ENCODE assay signal across 8 mouse cellular contexts in genomic region chr15:85867696-85868095, GRCm38 (mm10). TPM values are rescaled to one million over a fixed set of nuclear protein-coding genes. Genes with fewer than 3 reads are reported as not detected.
DNase-seq lines count a peak whose midpoint lies in the region; ATAC-seq and TF ChIP-seq lines count a peak whose summit lies in the region.

No protein-coding gene starts in this region.

- no peak overlapping the region for H3K27ac ChIP-seq in kidney, adult 2 months (ENCODE audit: insufficient read depth, low read depth, low read length)
- H3K27ac ChIP-seq in limb, embryonic 12.5 days: no peak overlapping the region
- no peak overlapping the region for H3K27ac ChIP-seq in testis, adult 2 months (ENCODE audit: control insufficient read depth, insufficient read depth, low read depth, low read length)

- ATAC-seq in limb, embryonic 12.5 days (ENCODE audit: insufficient number of reproducible peaks, insufficient read depth, low FRiP score, low TSS enrichment, low read depth): no peak
- ATAC-seq in neutrophil, adult 5-6 weeks (ENCODE audit: extremely low read depth, insufficient number of reproducible peaks, low FRiP score, poor library complexity, severe bottlenecking): peak; percentile 72

- no peaks in the 10 kb centered on the region for H3K36me3 ChIP-seq in kidney, adult 2 months (ENCODE audit: control insufficient read depth, insufficient read depth, low read length)
- peaks cover 99% of the 10 kb centered on the region for H3K36me3 ChIP-seq in limb, embryonic 12.5 days
- H3K36me3 ChIP-seq in testis, adult 2 months (ENCODE audit: control insufficient read depth, insufficient read depth, low read length): peaks cover 4% of the 10 kb centered on the region

- H3K4me1 ChIP-seq in kidney, adult 2 months (ENCODE audit: control insufficient read depth, insufficient read depth, low read length): no peaks in the 10 kb centered on the region
- H3K4me1 ChIP-seq in limb, embryonic 12.5 days (replicated peaks): no peaks in the 10 kb centered on the region
- H3K4me1 ChIP-seq in testis, adult 2 months (ENCODE audit: control insufficient read depth, insufficient read depth, low read length): no peaks in the 10 kb centered on the region; the same call in 1 of the 2 replicates

- H3K9me3 ChIP-seq in limb, embryonic 12.5 days: no peaks in the 10 kb centered on the region

- no peaks in the 10 kb centered on the region for H3K27me3 ChIP-seq in kidney, adult 2 months (replicated peaks; ENCODE audit: control insufficient read depth, insufficient read depth, low read length)
- H3K27me3 ChIP-seq in limb, embryonic 12.5 days: no peaks in the 10 kb centered on the region
- H3K27me3 ChIP-seq in testis, adult 2 months (ENCODE audit: control insufficient read depth, insufficient read depth, low read length): no peaks in the 10 kb centered on the region

- TF ChIP-seq CTCF in kidney, adult 2 months (conservative IDR thresholded peaks at IDR 0.05; ENCODE audit: insufficient read depth, insufficient read length, low read depth, low read length): peak; percentile 96
- TF ChIP-seq CTCF in testis, adult 2 months (IDR thresholded peaks at IDR 0.05; ENCODE audit: control insufficient read depth, insufficient read depth, insufficient replicate concordance, low read depth, low read length): peak; percentile 85

- no peak overlapping the region for H3K4me3 ChIP-seq in kidney, adult 2 months (ENCODE audit: insufficient read depth, low read depth, low read length)
- H3K4me3 ChIP-seq in limb, embryonic 12.5 days (replicated peaks): no peak overlapping the region
- H3K4me3 ChIP-seq in testis, adult 2 months (ENCODE audit: control insufficient read depth, low read depth, low read length): no peak overlapping the region

- 0 out of 2 replicates have a peak overlapping the region, but pooled peaks have one; percentile 23 for H3K9ac ChIP-seq in limb, embryonic 12.5 days (replicated peaks)

- WGBS in kidney, adult 2 months: 44% methylated on average over 6 of the region's 6 CpGs
- WGBS in limb, embryonic 12.5 days: 54% methylated on average over 6 of the region's 6 CpGs

- no peak for TF ChIP-seq POLR2A in kidney, adult 2 months (IDR thresholded peaks at IDR 0.05; ENCODE audit: low read depth, low read length)
- no peak for TF ChIP-seq POLR2A in testis, adult 2 months (IDR thresholded peaks at IDR 0.05; ENCODE audit: control insufficient read depth, low read depth, low read length)

- H3K4me2 ChIP-seq in limb, embryonic 12.5 days: no peak overlapping the region

- peak; percentile 43 to 48 for DNase-seq in urinary bladder, adult 18-20 months (ENCODE audit: low spot score in 2 of 2)
- no peak for DNase-seq in urinary bladder, postnatal 10 days (ENCODE audit: low spot score)
- peak; percentile 82 for DNase-seq in cerebellum, adult 9-10 months
- peak; percentile 55 to 90 for DNase-seq in frontal cortex, adult 2 months (ENCODE audit: extremely low spot score in 1 of 2, low spot score in 1 of 2)
- peak; percentile 82 for DNase-seq in kidney, adult 2 months

RNA-seq across cellular contexts. Expression of gene Gtse1, which starts 8.2 kb away (rescaled TPM):
- 0.78 and 0.95 TPM in 2 replicates for polyA plus RNA-seq in frontal cortex, adult 2 months (2012; rRNA removed)
- polyA plus RNA-seq in kidney, adult 2 months (2012; rRNA removed): 0.74 and 0.98 TPM in 2 replicates
- polyA plus RNA-seq in limb, embryonic 12.5 days (2016; fragmentation: Nextera tagmentation; extraction: Ambion mirVana): 35.9 and 36.1 TPM in 2 replicates
- total RNA-seq in neutrophil, adult 5-6 weeks (2017): 0.35 and 0.86 TPM in 2 replicates
- polyA plus RNA-seq in testis, adult 2 months (2012; rRNA removed): 9.5 and 9.9 TPM in 2 replicates

RNA-seq across cellular contexts. Expression of gene Trmu, which starts 11.4 kb away (rescaled TPM):
- polyA plus RNA-seq in frontal cortex, adult 2 months (2012; rRNA removed): 54.8 and 62.9 TPM in 2 replicates
- polyA plus RNA-seq in kidney, adult 2 months (2012; rRNA removed): 29.2 and 31.7 TPM in 2 replicates
- polyA plus RNA-seq in limb, embryonic 12.5 days (2016; fragmentation: Nextera tagmentation; extraction: Ambion mirVana): 46.7 and 51.7 TPM in 2 replicates
- total RNA-seq in neutrophil, adult 5-6 weeks (2017): 32.9 and 56.7 TPM in 2 replicates
- 20.1 TPM in 2 replicates for polyA plus RNA-seq in testis, adult 2 months (2012; rRNA removed)

RNA-seq across cellular contexts. Expression of gene Ttc38, which starts 35.6 kb away (rescaled TPM):
- 5.2 and 6.2 TPM in 2 replicates for polyA plus RNA-seq in frontal cortex, adult 2 months (2012; rRNA removed)
- polyA plus RNA-seq in kidney, adult 2 months (2012; rRNA removed): 17.1 and 19.3 TPM in 2 replicates
- polyA plus RNA-seq in limb, embryonic 12.5 days (2016; fragmentation: Nextera tagmentation; extraction: Ambion mirVana): 4.9 and 5.3 TPM in 2 replicates
- 8.2 and 9.0 TPM in 2 replicates for total RNA-seq in neutrophil, adult 5-6 weeks (2017)
- polyA plus RNA-seq in testis, adult 2 months (2012; rRNA removed): 1.6 and 1.9 TPM in 2 replicates

RNA-seq across cellular contexts. Expression of gene Pkdrej, which starts 46.2 kb away (rescaled TPM):
- polyA plus RNA-seq in frontal cortex, adult 2 months (2012; rRNA removed): 0.46 and 0.54 TPM in 2 replicates
- 0.05 TPM in 2 replicates for polyA plus RNA-seq in kidney, adult 2 months (2012; rRNA removed)
- 0.12 and 0.13 TPM in 2 replicates for polyA plus RNA-seq in limb, embryonic 12.5 days (2016; fragmentation: Nextera tagmentation; extraction: Ambion mirVana)
- total RNA-seq in neutrophil, adult 5-6 weeks (2017): not detected in 2 replicates
- polyA plus RNA-seq in testis, adult 2 months (2012; rRNA removed): 16.6 and 17.1 TPM in 2 replicates

RNA-seq across cellular contexts. Expression of gene Cdpf1, which starts 56.2 kb away (rescaled TPM):
- 23.5 and 27.1 TPM in 2 replicates for polyA plus RNA-seq in frontal cortex, adult 2 months (2012; rRNA removed)
- polyA plus RNA-seq in kidney, adult 2 months (2012; rRNA removed): 51.4 and 60.7 TPM in 2 replicates
- 22.8 and 24.5 TPM in 2 replicates for polyA plus RNA-seq in limb, embryonic 12.5 days (2016; fragmentation: Nextera tagmentation; extraction: Ambion mirVana)
- total RNA-seq in neutrophil, adult 5-6 weeks (2017): 7.5 and 7.9 TPM in 2 replicates
- polyA plus RNA-seq in testis, adult 2 months (2012; rRNA removed): 33.4 and 39.5 TPM in 2 replicates
